Mouse (Mus musculus): Measurements from ENCODE around the gene Mdm1.
"Not testable (repeated sequence)": the region's sequence is repeated elsewhere in the genome, so short reads cannot be mapped to it uniquely, and the experiment has no call there.

Mdm1 gene

DNA sequence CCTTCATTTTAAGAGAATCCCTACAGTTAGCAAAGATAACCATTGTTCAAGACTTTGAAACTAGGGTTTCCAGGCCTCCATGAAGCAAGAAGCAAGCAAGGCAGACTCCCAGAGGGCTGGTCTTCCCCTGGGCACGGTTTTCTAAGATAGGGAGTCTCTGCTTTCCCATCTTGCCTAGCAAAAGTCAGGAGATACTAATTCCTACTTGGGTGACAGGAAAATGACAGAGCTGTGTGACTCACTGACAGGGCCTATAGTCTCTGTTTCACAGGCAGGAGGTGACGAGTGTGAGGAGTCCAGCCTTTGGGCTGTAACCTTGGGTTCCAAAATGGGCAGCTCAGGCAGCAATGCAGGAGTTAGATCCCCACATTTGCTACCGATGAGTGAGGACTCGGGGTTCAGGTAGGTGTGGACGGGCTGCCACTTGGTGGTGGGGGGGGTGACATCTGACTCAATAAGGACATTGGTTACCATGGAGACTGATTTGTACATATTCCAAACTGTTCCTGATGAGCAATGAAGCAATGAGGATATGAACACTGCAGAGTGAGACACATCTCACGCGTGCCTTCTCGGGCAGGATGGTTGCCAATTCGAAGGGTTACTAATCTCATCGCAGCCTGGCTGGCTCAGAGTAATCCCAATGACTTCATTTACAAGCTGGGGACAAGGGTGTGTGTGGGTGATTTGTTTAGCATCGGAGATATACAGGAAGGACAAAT lies 19.0 kb upstream of the Mdm1 start:
- no peak for DNase-seq (ENCODE audit: low read depth)

DNA sequence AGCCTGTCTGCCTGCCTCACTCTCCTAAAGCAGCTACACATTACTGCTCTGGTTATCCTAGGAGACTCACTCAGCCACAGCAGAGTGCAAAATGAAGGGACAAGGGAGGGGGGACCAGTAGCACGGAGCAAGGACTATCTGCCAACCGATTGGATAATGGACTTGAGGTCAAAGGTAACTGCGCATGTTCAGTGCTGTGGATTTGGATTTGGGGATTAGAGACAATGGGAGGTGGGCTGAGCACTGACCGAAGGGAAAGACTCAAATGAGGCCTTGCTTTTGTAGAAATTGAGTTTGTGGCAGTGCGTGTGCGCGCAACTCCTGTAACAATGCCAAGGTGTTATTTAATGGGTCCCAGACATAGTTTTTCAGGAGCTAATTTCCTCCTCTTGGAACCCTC lies 16.4 kb upstream of the Mdm1 start:
- DNase-seq (ENCODE audit: low read depth): no peak

DNA sequence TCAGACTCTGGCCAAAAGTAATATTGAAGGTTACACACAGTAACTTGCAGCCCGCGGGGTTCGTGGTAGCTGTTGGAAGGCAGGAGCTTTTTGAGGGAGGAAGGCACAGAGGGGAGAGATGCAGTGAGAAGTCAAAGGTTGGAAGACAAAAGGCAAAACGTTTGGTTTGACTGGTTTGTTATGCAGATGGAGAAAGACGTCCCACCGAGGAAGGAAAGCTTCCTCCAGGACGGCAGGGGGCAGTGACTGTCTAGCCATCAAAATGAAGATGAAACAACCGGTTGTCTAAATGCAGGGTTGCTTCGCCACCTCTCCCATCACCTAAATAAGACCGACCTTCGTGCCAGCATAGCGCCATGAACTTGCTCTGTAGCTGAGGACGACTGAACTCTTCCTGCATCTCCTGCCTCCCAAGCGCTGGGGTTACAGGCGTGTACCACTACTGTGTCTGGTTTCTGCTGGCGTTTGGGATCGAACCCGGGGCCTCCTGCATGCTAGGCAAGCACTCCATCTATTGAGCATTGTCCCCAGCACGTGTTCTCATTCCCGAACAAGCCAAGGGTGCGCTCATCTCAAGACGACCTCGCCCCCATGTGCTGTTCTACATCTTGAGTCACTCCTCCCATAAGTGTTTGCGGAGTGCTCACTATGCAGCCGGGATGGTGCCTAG lies 15.7 kb upstream of the Mdm1 start:
- DNase-seq (ENCODE audit: low read depth): no peak

DNA sequence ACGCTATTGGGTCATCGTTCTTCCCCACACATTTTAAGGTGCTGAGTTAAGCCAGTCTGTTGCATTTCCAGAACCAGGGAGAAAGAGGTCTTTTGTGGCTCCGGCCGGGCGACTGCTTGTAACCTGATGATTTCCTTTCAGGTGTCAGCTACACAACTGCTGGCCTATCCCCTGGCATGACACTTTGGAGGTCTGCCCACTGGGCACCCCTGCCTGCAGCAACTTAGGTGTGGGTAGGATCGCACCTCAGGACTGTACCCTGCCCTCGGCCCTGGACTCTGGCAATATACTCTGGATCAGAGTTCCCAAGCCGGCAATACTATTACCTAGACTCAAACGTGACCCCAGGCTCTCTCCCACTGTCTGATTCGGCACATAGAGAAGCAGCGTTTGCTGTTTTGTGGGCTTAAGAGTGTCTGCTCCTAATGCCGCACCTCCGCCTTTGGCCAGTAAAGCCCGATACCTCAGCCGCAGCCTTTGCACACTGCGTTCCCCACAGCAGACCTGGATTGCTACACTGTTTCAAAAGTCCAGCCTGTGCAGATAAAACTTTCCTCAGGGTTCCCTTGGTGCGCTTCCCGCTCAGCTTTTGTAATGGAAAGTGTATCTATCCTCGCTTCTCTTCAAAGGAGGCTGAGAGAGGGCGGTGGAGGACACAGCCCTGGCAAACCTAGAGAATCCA lies 12.5 kb upstream of the Mdm1 start:
- DNase-seq (ENCODE audit: low read depth): no peak

DNA sequence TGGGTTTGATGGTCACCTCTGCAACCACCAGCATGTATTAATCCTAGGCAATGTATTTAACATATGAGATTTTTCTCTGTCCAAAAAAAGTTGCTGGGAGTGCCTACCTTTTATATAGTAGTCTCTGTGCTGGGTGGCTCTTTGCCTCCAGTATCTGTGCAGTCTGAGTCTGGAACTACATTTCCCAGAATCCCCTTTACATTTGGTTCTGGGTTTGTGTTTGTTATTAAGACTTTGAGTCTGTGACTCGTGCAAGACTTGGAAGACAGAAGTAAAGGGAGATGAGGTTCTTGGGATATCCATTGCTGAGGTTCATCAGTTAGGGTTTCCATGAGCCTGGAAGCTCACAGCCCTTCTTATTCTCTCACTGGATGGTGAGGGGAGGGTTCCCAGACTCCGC lies 11.6 kb upstream of the Mdm1 start:
- no peak for DNase-seq (ENCODE audit: low read depth)

DNA sequence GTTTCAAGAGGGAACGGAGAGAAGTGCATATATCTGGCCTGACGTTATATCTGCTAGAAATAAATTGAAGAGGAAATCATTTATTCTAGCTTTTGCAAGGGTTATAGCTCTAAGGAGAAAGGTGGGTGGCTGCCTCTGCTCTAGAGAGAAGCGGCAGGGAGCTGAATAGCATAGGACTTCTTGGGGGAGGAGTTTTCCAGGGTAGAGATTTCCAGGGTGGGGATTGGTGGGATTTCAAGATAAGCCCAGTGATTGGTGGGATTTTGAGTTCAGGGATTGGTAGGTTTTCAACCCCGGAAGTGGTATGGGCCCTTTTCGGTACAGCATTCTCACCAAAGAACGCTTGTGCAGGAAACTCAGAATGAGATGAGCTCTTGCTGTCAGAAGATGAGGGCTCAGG lies 8.6 kb upstream of the Mdm1 start:
- DNase-seq (ENCODE audit: low read depth): no peak

GRCm38 (mm10) chr10:118138508-118138907 lies 3.1 kb upstream of the Mdm1 start:
- DNase-seq (ENCODE audit: low read depth): no peak

DNA sequence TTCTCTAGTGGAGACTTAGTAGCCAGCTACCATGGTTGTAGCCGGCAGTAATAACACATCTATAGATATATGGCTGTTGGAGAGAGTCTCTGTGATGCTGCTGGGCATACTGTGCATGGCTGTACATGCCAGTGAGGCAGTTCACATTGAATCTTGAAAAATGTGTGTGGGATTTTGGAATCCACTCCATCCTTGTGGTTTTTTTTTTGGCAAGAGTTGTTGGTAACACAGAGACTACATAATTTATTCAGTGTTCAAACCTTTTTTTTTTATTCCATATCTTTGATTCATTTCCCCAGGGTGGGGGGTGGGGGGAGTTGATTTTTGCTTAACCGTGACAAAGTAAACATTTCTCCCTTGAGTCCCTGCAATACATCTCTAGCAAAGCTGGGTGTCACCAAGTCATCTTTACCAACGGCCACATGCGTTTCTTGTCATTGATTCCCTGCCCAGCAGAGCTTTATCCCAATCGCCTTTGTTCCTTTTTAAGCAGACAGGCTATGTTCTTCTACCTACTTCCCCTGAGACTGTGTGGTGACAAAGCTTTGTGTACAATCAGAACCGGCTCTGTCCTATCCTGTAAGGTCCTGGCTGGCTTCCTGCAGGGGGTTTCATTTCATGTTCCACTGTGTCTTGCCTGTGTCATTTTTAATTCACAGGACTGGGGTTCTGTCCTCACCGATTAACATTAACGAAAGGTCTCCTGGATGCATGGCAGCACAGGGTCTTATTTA lies 1.6 kb upstream of the Mdm1 start:
- DNase-seq (ENCODE audit: low read depth): no peak

GRCm38 (mm10) chr10:118141884-118142801 lies 532 bp downstream of the Mdm1 start:
- DNase-seq (ENCODE audit: low read depth): no peak

GRCm38 (mm10) chr10:118149381-118149780 lies 7.8 kb downstream of the Mdm1 start:
- DNase-seq (ENCODE audit: low read depth): no peak

GRCm38 (mm10) chr10:118150866-118151265 lies 9.3 kb downstream of the Mdm1 start:
- DNase-seq (ENCODE audit: low read depth): no peak

DNA sequence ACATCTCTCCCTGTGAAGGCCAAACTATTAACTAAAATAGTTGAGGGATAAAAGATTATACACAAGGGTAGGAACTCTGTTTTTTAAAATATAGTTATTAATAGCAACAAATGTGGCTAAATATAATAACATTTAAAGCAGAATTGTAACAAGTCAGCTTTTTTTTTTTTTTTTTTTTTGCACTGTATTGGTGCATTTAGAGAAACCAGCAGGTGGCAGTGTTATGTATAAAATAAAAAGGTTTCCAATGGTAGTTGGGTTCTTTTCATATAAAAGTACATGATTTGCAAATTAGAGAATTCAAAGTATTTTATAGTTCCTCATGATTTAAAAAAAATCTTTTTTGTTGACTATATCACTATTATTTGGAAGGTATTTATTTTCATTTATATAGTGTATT lies 14.3 kb downstream of the Mdm1 start:
- peak; percentile 22 for DNase-seq (ENCODE audit: low read depth)

DNA sequence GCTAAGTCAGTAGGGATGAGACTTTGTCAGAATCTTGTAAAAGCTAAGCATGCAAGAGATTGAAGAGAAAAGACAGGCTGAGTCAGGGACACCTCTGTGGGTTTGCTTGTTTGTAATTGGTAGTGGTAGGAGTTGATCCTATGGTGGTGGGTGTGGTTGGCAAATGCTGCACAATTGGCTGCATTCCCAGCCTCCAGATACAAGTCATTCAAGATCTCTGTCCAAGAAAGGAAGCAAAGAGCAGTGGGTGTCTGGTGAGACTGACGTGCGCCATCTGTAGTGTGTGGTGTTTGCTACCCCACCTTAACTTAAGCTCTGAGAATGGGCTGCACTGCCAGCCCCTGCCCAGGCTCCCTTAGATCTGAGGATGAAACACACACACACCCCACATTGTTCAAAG lies 19.5 kb downstream of the Mdm1 start:
- no peak for DNase-seq (ENCODE audit: low read depth)

DNA sequence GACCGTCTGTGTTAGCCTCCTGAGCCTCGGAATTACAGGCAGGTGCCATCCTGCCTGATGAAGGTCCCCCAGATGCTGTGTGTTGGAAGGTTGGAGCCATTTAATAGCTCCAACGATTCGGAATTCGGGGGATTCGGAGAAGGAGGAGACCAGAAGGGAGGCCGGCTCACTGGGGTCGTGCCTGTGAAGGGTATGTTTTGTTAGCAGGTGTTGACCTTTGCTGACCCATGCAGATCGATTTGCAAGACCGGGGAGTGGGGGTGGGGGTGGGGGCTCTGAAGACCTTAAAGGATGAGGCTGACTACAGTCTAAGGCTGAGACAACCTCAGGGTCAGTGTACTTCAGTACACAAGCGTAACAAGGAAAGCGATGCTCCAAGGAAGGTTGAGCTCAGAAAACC lies 27.6 kb downstream of the Mdm1 start:
- no peak for DNase-seq (ENCODE audit: low read depth)

- no peak for DNase-seq (ENCODE audit: low read depth)
Observed at GRCm38 (mm10) chr10:118172416-118172815, 30.8 kb downstream of the Mdm1 start.

- DNase-seq (ENCODE audit: low read depth): no peak
Observed at GRCm38 (mm10) chr10:118172876-118173275, 31.3 kb downstream of the Mdm1 start.

GRCm38 (mm10) chr10:118175542-118175941 lies 33.9 kb downstream of the Mdm1 start:
- DNase-seq (ENCODE audit: low read depth): not testable (repeated sequence)

- no peak for DNase-seq (ENCODE audit: low read depth)
Observed at GRCm38 (mm10) chr10:118178735-118179151, 37.1 kb downstream of the Mdm1 start.

DNA sequence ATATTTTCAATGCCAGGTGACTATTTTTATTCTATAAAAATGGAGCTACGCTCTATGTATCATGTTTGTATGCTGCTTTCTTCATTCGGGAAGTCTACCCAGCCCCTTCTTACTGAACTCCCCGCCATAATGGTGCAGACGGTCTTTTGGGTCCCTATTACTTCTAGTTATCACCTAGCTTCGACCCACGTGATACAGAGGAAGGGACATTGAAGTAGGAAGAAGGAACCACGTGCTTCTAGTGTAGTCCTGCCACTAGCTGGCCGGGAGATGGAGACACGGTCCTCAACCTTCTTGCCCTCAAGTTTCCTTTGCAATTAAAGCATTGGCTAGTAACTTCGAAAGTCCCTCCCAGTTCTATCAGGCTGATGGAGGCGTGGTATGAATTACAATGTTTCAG lies 37.7 kb downstream of the Mdm1 start:
- no peak for DNase-seq (ENCODE audit: low read depth)

DNA sequence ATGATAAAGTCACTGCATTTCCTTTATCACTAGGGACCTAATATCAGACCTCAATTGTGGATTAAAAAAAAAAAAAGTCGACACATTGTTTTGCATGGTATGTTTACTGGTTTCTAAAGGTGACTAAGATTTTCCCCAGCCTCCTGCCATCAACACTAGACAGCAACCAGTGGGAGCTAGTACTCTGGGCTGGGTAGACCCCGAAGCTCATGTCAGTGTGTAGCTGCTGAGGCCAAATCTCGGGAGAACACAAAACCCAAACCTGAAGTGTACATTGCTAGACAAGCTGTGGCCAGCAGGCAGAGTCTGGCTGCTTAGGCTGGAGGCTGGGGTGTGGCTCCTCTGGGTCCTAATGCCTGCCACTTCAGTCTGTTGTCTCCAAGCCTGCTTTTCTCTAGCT lies 53.5 kb downstream of the Mdm1 start:
- DNase-seq (ENCODE audit: low read depth): not testable (repeated sequence)

DNA sequence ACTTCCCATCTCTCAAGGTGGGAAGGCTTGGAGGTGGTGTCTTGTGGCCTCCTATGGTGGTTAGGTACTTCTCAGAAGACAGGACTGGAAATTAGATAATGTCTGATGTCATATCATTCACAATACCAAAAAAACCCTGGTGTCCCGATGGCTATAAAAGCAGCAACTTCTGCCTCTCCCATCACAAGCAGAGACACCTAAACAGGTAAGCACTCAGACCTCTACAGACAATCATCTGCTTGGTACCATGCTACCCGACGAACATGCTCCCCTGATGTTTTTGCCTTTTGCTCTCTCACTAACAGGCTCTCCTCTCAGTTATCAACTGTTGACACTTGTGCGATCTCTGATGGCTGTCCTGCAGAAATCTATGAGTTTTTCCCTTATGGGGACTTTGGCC lies 63.0 kb downstream of the Mdm1 start, which contains the start of gene Il22:
Il22 (plus strand) TSS at position 301 of the 400 bp plus-strand sequence.
- no peak for DNase-seq (ENCODE audit: low read depth)

All from c-Kit-positive CD71-positive TER-119-negative erythroid progenitor cells, embryonic 14.5 days (primary cell).